Mouse (Mus musculus) lung, postnatal 0 days (tissue): Measurements from ENCODE around the gene Fam222a.

ENCODE experiments used
- CTCF ChIP-seq: IDR thresholded peaks from 2 replicates; pipeline ENCODE4 v1.5.1; 2016; ENCODE audit warnings: antibody characterized with exemption, mild to moderate bottlenecking
- EP300 ChIP-seq: IDR thresholded peaks from 2 replicates; pipeline ENCODE4 v1.6.1; 2016; ENCODE audit warnings: antibody characterized with exemption, mild to moderate bottlenecking, control low read depth

GRCm38 (mm10) chr5:114648728-114649311 is 81.0 kb downstream of the Fam222a start:
- TF ChIP-seq CTCF (no peak), EP300 (peak; percentile 60)
